Mouse (Mus musculus): ENCODE measurements around the gene Cryba4. TPM values are rescaled to one million over a fixed set of nuclear protein-coding genes. Genes with fewer than 3 reads are reported as not detected.

The Cryba4 gene
- 100 to 1,000 TPM in 1 of 2 experiments, 10 to 100 TPM in 1; 95.8 to 126 TPM for total RNA-seq (2021)
- long read RNA-seq, experiment 1, partial matches to known transcripts, result 27 of 49 reads
- long read RNA-seq, experiment 1, other reads (novel, unspliced or antisense), result 22 of 49 reads
- long read RNA-seq, experiment 2, partial matches to known transcripts, result 88 of 197 reads
- long read RNA-seq, experiment 2, other reads (novel, unspliced or antisense), result 108 of 197 reads

- no peak for DNase-seq (ENCODE audit: low spot score in 2 of 2)
Measured at GRCm38 (mm10) chr5:112252400-112252799, at the start of gene Cryba4. Gene Cryba4, minus strand, starts transcription at chr5:112252518.

DNA sequence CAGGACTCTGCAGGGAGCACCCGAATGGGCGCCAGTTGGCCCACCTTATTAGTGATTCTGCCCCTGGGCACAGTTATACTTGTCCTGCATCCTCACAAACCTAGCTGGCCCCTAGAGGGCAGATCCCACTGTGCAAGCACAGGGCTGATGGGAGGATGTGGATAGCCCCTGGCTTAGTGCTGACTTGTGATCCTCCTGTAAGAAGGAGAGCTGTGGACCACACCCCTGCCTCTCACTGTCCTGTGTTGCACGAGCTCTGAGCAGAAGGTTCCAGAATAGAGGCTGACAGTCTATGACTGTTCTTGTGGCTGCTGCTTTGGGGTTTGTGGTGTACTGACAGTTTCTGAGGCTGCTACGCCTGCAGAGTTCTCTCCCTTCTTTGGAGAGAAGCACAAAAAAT is 49.4 kb upstream of the Cryba4 start:
- no peak for DNase-seq (ENCODE audit: low spot score in 2 of 2)

DNA sequence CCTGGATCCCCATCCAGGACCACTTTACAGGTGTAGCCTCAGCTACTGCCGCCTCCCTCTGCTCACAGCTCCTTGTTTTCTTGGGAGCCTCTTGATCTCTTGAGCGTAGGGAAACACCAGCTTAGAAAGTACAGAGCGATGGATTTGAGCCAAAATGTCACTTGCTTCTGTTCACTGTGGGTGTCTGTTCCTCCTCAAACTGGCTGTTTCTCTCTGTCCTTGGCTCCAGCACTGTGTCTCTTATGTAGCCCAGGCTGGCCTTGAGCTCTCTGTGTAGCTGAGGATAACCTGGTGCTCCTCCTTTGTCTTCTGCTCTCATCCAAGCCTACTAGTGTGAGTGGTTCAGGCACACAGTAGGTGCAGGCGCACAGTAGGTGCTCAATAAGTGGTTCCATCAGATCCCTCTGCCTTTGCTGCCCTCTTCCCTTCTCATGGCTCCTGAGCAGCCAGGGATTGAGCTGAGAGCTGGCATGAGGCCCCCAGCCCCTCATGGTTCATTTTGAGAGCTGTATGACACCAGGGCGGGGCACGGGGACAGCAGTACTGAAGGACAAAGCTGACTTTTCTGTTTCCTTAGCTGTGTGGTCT is 48.5 kb upstream of the Cryba4 start:
- DNase-seq (ENCODE audit: low spot score in 2 of 2), result no peak

DNA sequence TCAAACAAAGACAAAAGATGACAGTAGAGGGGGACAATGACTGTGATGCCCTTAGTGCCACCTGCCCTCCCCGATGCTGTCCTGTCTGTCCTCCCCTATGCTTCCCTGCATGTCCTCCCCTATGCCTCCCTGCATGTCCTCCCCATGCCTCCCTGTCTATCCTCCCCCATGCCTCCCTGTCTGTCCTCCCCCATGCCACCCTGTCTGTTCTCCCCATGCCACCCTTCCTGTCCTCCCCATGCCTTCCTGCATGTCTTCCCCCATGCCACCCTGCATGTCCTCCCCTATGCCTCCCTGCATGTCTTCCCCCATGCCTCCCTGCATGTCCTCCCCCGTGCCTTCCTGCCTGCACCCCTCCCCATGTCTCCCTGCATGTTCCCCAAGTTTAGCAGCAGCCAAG is 47.8 kb upstream of the Cryba4 start:
- DNase-seq (ENCODE audit: low spot score in 2 of 2), result no peak

DNA sequence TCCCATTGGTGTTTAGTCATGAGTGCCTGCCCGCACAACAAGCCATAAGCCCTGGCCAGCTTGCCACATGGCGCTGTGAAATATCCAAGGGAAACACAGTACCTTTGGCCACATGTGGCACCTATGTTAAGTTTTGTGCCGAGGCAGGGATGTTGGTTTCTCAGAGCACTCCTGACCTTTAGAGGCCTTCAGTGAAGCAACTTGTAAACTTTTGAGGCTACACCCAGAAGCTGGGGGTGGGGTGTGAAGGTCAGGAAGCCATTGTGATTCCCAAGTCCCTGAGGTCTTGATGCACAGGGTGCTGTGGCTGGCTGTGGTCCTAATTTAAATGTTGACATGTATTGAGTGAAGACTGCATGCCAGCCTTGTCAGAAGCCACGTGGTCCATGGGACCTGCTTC is 47.1 kb upstream of the Cryba4 start:
- DNase-seq (ENCODE audit: low spot score in 2 of 2), result no peak

GRCm38 (mm10) chr5:112298226-112298988 is 46.1 kb upstream of the Cryba4 start:
- no peak for DNase-seq (ENCODE audit: low spot score in 2 of 2)

- no peak for DNase-seq (ENCODE audit: low spot score in 2 of 2)
Measured at GRCm38 (mm10) chr5:112297257-112297656, 44.9 kb upstream of the Cryba4 start.

DNA sequence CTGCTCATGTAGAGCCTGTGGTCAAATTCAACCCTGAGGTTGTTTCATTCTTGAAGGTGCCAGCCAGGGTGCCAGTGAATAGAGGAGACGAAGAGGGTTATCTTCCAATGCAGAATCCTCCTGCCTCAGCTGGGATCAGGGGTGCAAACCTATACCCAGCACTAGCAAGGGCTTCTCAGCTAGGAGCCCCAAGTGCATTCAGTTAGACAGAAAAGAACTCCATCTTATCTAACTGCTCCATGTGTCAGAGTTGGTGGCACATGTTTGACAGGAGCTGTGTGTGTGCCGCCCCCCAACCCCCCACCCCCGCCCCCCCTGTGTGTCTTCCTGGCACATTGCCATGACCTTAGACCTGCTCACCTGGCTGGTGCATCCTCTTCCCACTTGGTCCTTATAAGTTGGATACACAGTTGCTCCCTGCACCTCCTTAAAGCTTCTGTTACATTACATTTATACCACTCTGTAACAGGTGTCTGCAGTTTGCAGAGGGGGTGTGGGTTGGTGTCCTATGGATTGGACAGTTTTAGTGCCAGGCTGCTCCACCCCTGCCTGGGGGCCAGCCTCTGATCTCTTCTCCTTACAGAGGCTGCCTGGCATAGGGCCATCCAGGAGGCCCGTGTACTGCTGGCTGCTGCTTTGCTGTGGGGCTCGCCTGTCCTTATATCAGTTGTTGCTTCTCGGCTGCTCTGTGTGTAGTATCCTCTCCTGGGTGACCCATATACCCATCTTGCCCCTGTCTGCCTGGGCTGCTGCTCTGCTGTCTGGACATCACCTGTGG is 44.3 kb upstream of the Cryba4 start:
- no peak for DNase-seq (ENCODE audit: low spot score in 2 of 2)

- no peak for DNase-seq (ENCODE audit: low spot score in 2 of 2)
Measured at GRCm38 (mm10) chr5:112295564-112295963, 43.2 kb upstream of the Cryba4 start.

GRCm38 (mm10) chr5:112295162-112295561 is 42.8 kb upstream of the Cryba4 start:
- DNase-seq (ENCODE audit: low spot score in 2 of 2), result no peak

DNA sequence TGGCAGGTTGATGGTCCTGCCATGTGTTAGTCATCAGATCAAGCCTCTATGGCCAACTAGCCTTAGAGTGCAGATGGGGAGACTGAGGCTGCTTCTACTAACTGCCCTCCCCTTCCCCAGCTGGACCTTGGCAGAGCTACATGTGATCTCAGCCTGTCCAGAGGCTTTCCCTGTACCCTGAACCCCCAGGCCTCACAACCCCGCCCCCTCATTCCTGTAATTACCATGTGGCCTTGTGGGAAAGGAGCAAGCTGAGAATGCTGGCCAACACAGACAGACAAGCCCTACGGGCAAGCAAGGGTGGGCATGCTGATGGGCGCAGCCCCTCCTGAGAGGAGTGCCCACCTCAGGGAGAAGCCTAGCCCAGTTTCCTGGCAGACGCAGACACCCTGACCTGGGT is 42.4 kb upstream of the Cryba4 start:
- no peak for DNase-seq (ENCODE audit: low spot score in 2 of 2)

- DNase-seq (ENCODE audit: low spot score in 2 of 2), result no peak
Measured at GRCm38 (mm10) chr5:112293800-112294199, 41.5 kb upstream of the Cryba4 start.

DNA sequence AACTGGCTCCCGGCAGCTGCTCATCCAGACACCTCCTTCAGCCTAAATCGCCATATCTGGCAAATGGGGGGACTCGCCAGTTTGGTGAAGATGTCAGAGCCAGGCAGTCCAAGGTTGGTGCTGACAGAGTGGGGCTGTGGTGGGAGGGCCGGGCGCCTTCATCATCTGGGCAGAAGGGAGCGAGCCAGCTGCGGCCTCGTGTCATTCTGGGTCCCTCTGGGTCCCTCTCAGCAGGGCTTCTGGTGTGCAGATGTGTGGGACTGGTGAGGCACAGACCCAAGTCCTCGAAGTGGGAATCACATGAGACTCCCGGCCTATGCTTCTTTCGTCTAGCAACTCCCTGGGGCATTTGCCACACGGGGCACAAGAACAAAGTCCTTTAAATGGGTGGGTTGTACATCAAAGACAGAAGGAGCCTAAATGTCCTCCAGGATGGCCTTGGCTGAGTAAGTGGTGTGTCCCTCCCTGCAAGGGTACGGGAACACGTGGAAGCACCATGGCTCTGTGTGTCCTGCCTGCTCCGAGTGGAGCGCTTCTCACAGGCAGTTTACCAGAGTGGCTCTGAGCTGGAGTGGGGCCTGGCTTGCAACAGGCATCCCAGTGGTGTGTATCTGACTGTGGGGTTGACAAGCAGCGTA is 40.1 kb upstream of the Cryba4 start:
- no peak for DNase-seq (ENCODE audit: low spot score in 2 of 2)

- no peak for DNase-seq (ENCODE audit: low spot score in 2 of 2)
Measured at GRCm38 (mm10) chr5:112291866-112292265, 39.5 kb upstream of the Cryba4 start.

DNA sequence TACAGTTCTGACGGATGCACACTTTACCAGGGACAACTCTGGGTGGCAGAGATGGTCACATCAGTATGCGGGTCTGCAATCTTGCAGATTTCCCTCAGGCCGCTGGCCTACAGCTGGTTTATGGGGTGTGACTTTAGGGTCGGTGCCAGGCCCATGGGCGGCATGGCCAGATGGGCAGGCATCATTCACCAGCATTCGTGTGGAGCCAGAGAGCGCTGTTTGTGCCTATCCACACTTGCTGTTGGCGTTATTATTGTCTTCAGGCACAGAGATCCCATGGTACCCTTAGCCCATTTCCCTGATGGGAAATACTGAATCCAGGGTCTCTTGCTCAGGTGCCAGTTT is 38.2 kb upstream of the Cryba4 start:
- no peak for DNase-seq (ENCODE audit: low spot score in 2 of 2)

DNA sequence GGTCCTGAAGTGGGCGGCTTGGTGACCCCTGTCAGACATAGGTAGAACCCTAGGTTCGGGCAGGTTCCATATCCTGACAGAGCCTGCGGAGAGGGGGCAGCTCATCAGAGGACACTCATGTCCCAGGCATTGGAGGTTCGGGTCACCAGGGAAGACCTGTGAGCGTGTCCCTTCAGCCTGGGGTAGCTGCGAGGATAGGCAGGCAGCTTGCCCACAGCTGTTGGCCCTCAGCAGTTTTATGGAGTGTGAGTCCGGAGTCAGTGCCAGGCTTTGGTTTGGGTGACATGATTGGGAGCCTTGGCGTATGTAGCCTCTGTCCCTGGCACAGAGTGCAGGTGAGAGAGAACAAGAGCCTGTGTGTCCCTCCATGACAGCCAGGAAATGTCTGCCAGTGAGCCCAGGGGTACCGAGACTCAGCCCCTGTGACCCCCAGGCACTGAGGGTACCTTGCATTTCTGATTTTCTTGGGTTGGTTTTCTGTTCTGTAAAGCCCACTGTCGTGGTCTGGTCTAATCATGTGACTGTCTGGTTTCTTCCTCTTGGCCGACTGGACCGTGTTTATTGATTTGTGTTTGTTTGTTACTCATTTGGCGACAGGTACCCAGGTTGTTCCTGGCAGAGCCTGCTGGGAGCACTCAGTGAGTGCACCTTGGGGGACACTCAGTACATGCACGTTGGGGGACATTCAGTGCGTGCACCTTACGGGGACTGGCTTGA is 37.7 kb upstream of the Cryba4 start:
- no peak for DNase-seq (ENCODE audit: low spot score in 2 of 2)

GRCm38 (mm10) chr5:112289236-112289635 is 36.9 kb upstream of the Cryba4 start:
- no peak for DNase-seq (ENCODE audit: low spot score in 2 of 2)

- DNase-seq (ENCODE audit: low spot score in 2 of 2), result no peak
Measured at GRCm38 (mm10) chr5:112288193-112289141, 36.1 kb upstream of the Cryba4 start.

DNA sequence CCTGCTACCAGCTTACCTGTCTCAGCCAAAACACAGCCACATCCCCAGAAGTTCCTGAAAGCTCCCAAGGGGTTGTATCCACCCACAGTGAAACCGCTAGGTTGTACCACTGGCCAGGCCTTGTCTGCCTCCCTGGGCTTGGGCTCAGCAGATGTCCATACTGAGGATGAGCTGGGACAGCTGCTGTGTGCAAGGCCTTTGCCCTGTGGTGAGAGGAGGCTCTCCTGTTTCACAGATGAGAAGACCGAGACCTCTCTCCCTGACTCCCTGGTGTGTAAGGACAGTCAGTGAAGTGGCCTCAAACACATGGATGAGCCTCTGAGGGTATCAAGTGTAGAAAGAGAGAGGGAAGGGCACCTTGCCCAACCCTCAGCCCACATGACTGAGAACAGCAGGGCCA is 35.3 kb upstream of the Cryba4 start:
- DNase-seq (ENCODE audit: low spot score in 2 of 2), result no peak
